Comparison of ENCODE assay signal across 22 mouse cellular contexts in genomic region chr6:91993795-91994505, GRCm38 (mm10). TPM values are rescaled to one million over a fixed set of nuclear protein-coding genes. Genes with fewer than 3 reads are reported as not detected.
DNase-seq lines count a peak whose midpoint lies in the region; ATAC-seq and TF ChIP-seq lines count a peak whose summit lies in the region.
"Had no signal": no experiment of that assay in that cellular context is flagged by ENCODE, and none has a peak within 500 bp of the region (broad histone marks: within the 10 kb centered on the region; RNA-seq: fewer than 3 reads in every experiment).

No protein-coding gene starts in this region.

- TF ChIP-seq CTCF in stomach, postnatal 0 days (IDR thresholded peaks at IDR 0.05; ENCODE audit: low read depth): no peak
- no peak for TF ChIP-seq CTCF in liver, embryonic 14.5 days (IDR thresholded peaks at IDR 0.05; ENCODE audit: low read depth)

- no peak overlapping the region for H3K27ac ChIP-seq in stomach, embryonic 15.5 days
- no peak overlapping the region for H3K27ac ChIP-seq in stomach, postnatal 0 days (replicated peaks)
- peak overlapping the region; percentile 41 for H3K27ac ChIP-seq in liver, embryonic 14.5 days
- H3K27ac ChIP-seq: embryonic facial prominence, embryonic 13.5 days; forebrain, embryonic 10.5 days; heart, embryonic 15.5 days had no signal

- H3K4me3 ChIP-seq in stomach, embryonic 15.5 days (replicated peaks): no peak overlapping the region
- H3K4me3 ChIP-seq in stomach, postnatal 0 days (ENCODE audit: low read depth, low read length): no peak overlapping the region
- H3K4me3 ChIP-seq in liver, embryonic 14.5 days (ENCODE audit: insufficient read depth in 1 of 2, low read depth in 2 of 2, low read length in 2 of 2): peak overlapping the region in 1 of 2 experiments; percentile 31; a peak in 2 of 4 replicates
- H3K4me3 ChIP-seq: embryonic facial prominence, embryonic 13.5 days; forebrain, embryonic 10.5 days; heart, embryonic 15.5 days had no signal

- H3K4me2 ChIP-seq in stomach, embryonic 15.5 days: no peak overlapping the region
- no peak overlapping the region for H3K4me2 ChIP-seq in stomach, postnatal 0 days (replicated peaks; ENCODE audit: low read depth)
- peak overlapping the region; percentile 54 for H3K4me2 ChIP-seq in liver, embryonic 14.5 days (ENCODE audit: low read depth)
- H3K4me2 ChIP-seq: embryonic facial prominence, embryonic 13.5 days; heart, embryonic 15.5 days had no signal

- no peaks in the 10 kb centered on the region for H3K27me3 ChIP-seq in stomach, embryonic 15.5 days (replicated peaks)
- H3K27me3 ChIP-seq in stomach, postnatal 0 days (ENCODE audit: control insufficient read depth, insufficient read depth, low read length): no peaks in the 10 kb centered on the region
- no peaks in the 10 kb centered on the region for H3K27me3 ChIP-seq in liver, embryonic 14.5 days (ENCODE audit: control insufficient read depth, insufficient read depth, low read length)
- H3K27me3 ChIP-seq: embryonic facial prominence, embryonic 13.5 days had no signal

- H3K9ac ChIP-seq in stomach, embryonic 15.5 days: no peak overlapping the region
- H3K9ac ChIP-seq in stomach, postnatal 0 days (ENCODE audit: low read length): no peak overlapping the region
- peak overlapping the region; percentile 25 for H3K9ac ChIP-seq in liver, embryonic 14.5 days (replicated peaks)
- H3K9ac ChIP-seq: embryonic facial prominence, embryonic 13.5 days; heart, embryonic 15.5 days had no signal

- no peaks in the 10 kb centered on the region for H3K9me3 ChIP-seq in stomach, embryonic 15.5 days
- no peaks in the 10 kb centered on the region for H3K9me3 ChIP-seq in stomach, postnatal 0 days (ENCODE audit: control insufficient read depth, low read length)
- no peaks in the 10 kb centered on the region for H3K9me3 ChIP-seq in liver, embryonic 14.5 days (ENCODE audit: control insufficient read depth, low read length)
- H3K9me3 ChIP-seq: embryonic facial prominence, embryonic 13.5 days; forebrain, embryonic 10.5 days; heart, embryonic 15.5 days had no signal

- no peak for TF ChIP-seq EP300 in stomach, postnatal 0 days (optimal IDR thresholded peaks at IDR 0.05)
- TF ChIP-seq EP300 in liver, embryonic 14.5 days (IDR thresholded peaks at IDR 0.05; ENCODE audit: low read depth): peak; percentile 77

- DNase-seq in stomach, postnatal 0 days (ENCODE audit: low spot score): no peak
- peak; percentile 65 to 86 (median 73) for DNase-seq in liver, embryonic 14.5 days (ENCODE audit: low read depth in 3 of 3, low spot score in 3 of 3)
- DNase-seq in adrenal gland, postnatal 4 days (ENCODE audit: low spot score in 2 of 2): no peak
- DNase-seq in kidney, adult 8-10 months: no peak
- DNase-seq in MN1 (ENCODE audit: low spot score): no peak
- DNase-seq: adrenal gland, adult 8-10 months; cerebellum, adult 11-12 months; cerebellum, postnatal 14 days; gastrocnemius, postnatal 10 days; heart, adult 18-20 months; kidney, adult 18-20 months; kidney, postnatal 25 days; left cerebral cortex, postnatal 4 days; lung, adult 2 months; spleen, adult 18-20 months had no signal

- WGBS in stomach, embryonic 15.5 days: 67% methylated on average over 8 of the region's 8 CpGs
- WGBS in stomach, postnatal 0 days: 67% methylated on average over 8 of the region's 8 CpGs
- 25% methylated on average over 8 of the region's 8 CpGs for WGBS in liver, embryonic 14.5 days (ENCODE audit: insufficient replicate concordance)

- no peaks in the 10 kb centered on the region for H3K36me3 ChIP-seq in stomach, embryonic 15.5 days
- H3K36me3 ChIP-seq in stomach, postnatal 0 days (ENCODE audit: control insufficient read depth, insufficient read depth, low read length): no peaks in the 10 kb centered on the region
- no peaks in the 10 kb centered on the region for H3K36me3 ChIP-seq in liver, embryonic 14.5 days (replicated peaks; ENCODE audit: control insufficient read depth, insufficient read depth, low read depth)
- H3K36me3 ChIP-seq: embryonic facial prominence, embryonic 13.5 days; forebrain, embryonic 10.5 days; heart, embryonic 15.5 days had no signal

- peak; percentile 76 for ATAC-seq in stomach, embryonic 15.5 days (ENCODE audit: insufficient read depth, low FRiP score, low read depth)
- no peak for ATAC-seq in stomach, postnatal 0 days (ENCODE audit: low FRiP score, low TSS enrichment)
- peak; percentile 77 for ATAC-seq in erythroid progenitor cell, adult 5-6 weeks (replicated peaks; ENCODE audit: low FRiP score, poor library complexity, severe bottlenecking)
- peak; percentile 89 for ATAC-seq in liver, embryonic 14.5 days (ENCODE audit: insufficient read depth)
- ATAC-seq: hindbrain, embryonic 16.5 days; Patski had no signal

- H3K4me1 ChIP-seq in stomach, embryonic 15.5 days: no peaks in the 10 kb centered on the region
- no peaks in the 10 kb centered on the region for H3K4me1 ChIP-seq in stomach, postnatal 0 days (replicated peaks; ENCODE audit: control insufficient read depth, insufficient read depth)
- peaks cover 35 to 37% of the 10 kb centered on the region in 2 experiments for H3K4me1 ChIP-seq in liver, embryonic 14.5 days (replicated peaks; ENCODE audit: control insufficient read depth in 2 of 2, insufficient read depth in 2 of 2, low read length in 1 of 2)
- H3K4me1 ChIP-seq: embryonic facial prominence, embryonic 13.5 days; forebrain, embryonic 10.5 days had no signal

RNA-seq across cellular contexts. Expression of gene Fgd5, which starts 15.3 kb away (rescaled TPM):
- polyA plus RNA-seq in stomach, embryonic 15.5 days (2015; fragmentation: Nextera tagmentation; extraction: Ambion mirVana): 7.8 and 8.7 TPM in 2 replicates
- polyA plus RNA-seq in stomach, postnatal 0 days (2015; fragmentation: Nextera tagmentation; extraction: Ambion mirVana): 2.5 and 2.7 TPM in 2 replicates
- not detected in 2 replicates for total RNA-seq in erythroid progenitor cell, adult 5-6 weeks (2015; ENCODE audit: low replicate concordance)
- 0.61 TPM in 1 of 2 replicates, not detected in the other for total RNA-seq in erythroid progenitor cell, adult 5-6 weeks (2017; ENCODE audit: low replicate concordance)
- polyA plus RNA-seq in liver, embryonic 14.5 days (2012; rRNA removed): 1.6 and 1.7 TPM in 2 replicates
- polyA plus RNA-seq in liver, embryonic 14.5 days (2014; fragmentation: Nextera tagmentation; extraction: Ambion mirVana): 1.5 and 1.6 TPM in 2 replicates
- 10 to 100 TPM; 23.7 to 25.8 TPM for total RNA-seq in adrenal gland, postnatal 4 days (2021)

Comparison
In these comparisons a context has a peak if more than half of its experiments do, and no peak if none do; other contexts are left out.
1. DNase-seq: peak in liver, embryonic 14.5 days (3 of 3); none in stomach, postnatal 0 days (single experiment), adrenal gland, postnatal 4 days (0 of 2), kidney, adult 8-10 months (0 of 2) and MN1 (single experiment).